Mouse (Mus musculus) Patski (cell line): ENCODE data around the gene Samhd1. TPM values are rescaled to one million over a fixed set of nuclear protein-coding genes. Genes with fewer than 3 reads are reported as not detected.

Experiments
- ATAC-seq: fragments of 100-300 bp; one replicate; pipeline ENCODE4 v1.8.0; 2021
- CTCF ChIA-PET: fragments of 350-600 bp; sonication (Branson Sonifier 250); formaldehyde crosslinking; loops from one replicate; lab custom pipeline; 2022; ENCODE audit warnings: inconsistent platforms; lab: Charles Lee
- POLR2A ChIA-PET: fragments of 350-600 bp; sonication (Branson Sonifier 250); formaldehyde crosslinking; loops from one replicate; lab custom pipeline; 2022; ENCODE audit warnings: antibody characterized with exemption, inconsistent platforms; lab: Charles Lee
- DNase-seq: peaks from one replicate; pipeline ENCODE4 v3.0.0-alpha.2; 2011; ENCODE audit warnings: low read depth, low spot score
- H3K27me3 ChIP-seq: fragments of 371-371 bp; one replicate; pipeline ENCODE4 v1.5.1; 2021
- CTCF ChIP-seq: fragments of 100-300 bp; IDR thresholded peaks from one replicate; pipeline ENCODE4 v1.5.1; 2021
- in situ Hi-C: fragments of 300-500 bp; cut with MboI; formaldehyde crosslinking; loops from 3 replicates; pipeline ENCODE4 v1.11.1; 2018; ENCODE audit warnings: low pct_unique_long_range_greater_than_20kb, mixed read lengths
- polyA plus RNA-seq: library from polyadenylated mRNA; unstranded; gene quantifications from one replicate; pipeline ENCODE4 v1.2.3, GENCODE M21; 2021

Samhd1 gene
- polyA plus RNA-seq, 1 experiment from 2014 or later, result 64.5 TPM

GRCm38 (mm10) chr2:157129601-157130164 lies 5.4 kb downstream of the Samhd1 start:
- TF ChIP-seq CTCF, result no peak
- in situ Hi-C loops, result no loop called here
- no peaks in the 10 kb centered on the region for H3K27me3 ChIP-seq
- ATAC-seq, result no peak
- no peak for DNase-seq
- ChIA-PET CTCF (interaction anchor here (1.6 kb wide), 1 partner anchor 12 kb away, joined by 3 read pairs; no protein-coding TSS in a partner anchor), POLR2A (no interaction called here)

GRCm38 (mm10) chr2:157129096-157129495 lies 6.0 kb downstream of the Samhd1 start:
- DNase-seq, result no peak
- in situ Hi-C loops, result no loop called here
- ATAC-seq, result no peak
- no peaks in the 10 kb centered on the region for H3K27me3 ChIP-seq
- CTCF ChIA-PET, result no interaction called here
- POLR2A ChIA-PET, result no interaction called here
- TF ChIP-seq CTCF, result no peak

GRCm38 (mm10) chr2:157128072-157128471 lies 7.0 kb downstream of the Samhd1 start:
- CTCF ChIA-PET, result interaction anchor here (1.3 to 3.2 kb wide), 2 partner anchors 11 to 225 kb away, joined by 3 to 10 read pairs; no protein-coding TSS in a partner anchor
- POLR2A ChIA-PET, result no interaction called here
- in situ Hi-C loops, result no loop called here
- ATAC-seq (no peak), DNase-seq (no peak)
- H3K27me3 ChIP-seq, result no peaks in the 10 kb centered on the region
- TF ChIP-seq CTCF, result peak; percentile 40

GRCm38 (mm10) chr2:157127370-157127769 lies 7.7 kb downstream of the Samhd1 start:
- CTCF ChIA-PET, result interaction anchor here (1.3 to 3.2 kb wide), 2 partner anchors 10 to 224 kb away, joined by 3 to 10 read pairs; no protein-coding TSS in a partner anchor
- no peak for TF ChIP-seq CTCF
- in situ Hi-C loops, result no loop called here
- no peaks in the 10 kb centered on the region for H3K27me3 ChIP-seq
- POLR2A ChIA-PET, result no interaction called here
- ATAC-seq (no peak), DNase-seq (no peak)

- CTCF ChIA-PET, result interaction anchor here (1.7 to 3.2 kb wide), 2 partner anchors 8 to 45 kb away, joined by 3 to 10 read pairs; no protein-coding TSS in a partner anchor
These were observed 9.8 kb downstream of the Samhd1 start for GRCm38 (mm10) chr2:157125246-157125645.

GRCm38 (mm10) chr2:157121766-157122165 lies 13.3 kb downstream of the Samhd1 start:
- ATAC-seq (no peak), DNase-seq (no peak)
- POLR2A ChIA-PET, result no interaction called here
- TF ChIP-seq CTCF, result no peak
- in situ Hi-C loops, result no loop called here
- CTCF ChIA-PET, result no interaction called here
- no peaks in the 10 kb centered on the region for H3K27me3 ChIP-seq

More at GRCm38 (mm10) chr2:157125246-157125645, 9.8 kb downstream of the Samhd1 start:
- no peaks in the 10 kb centered on the region for H3K27me3 ChIP-seq
- no peak for DNase-seq
- ATAC-seq, result no peak
- no peak for TF ChIP-seq CTCF
- in situ Hi-C loops, result no loop called here
- POLR2A ChIA-PET, result no interaction called here

- ATAC-seq, result no peak
- DNase-seq, result no peak
- ChIA-PET POLR2A (no interaction called here), CTCF (interaction anchor here (1.0 to 1.4 kb wide), 2 partner anchors 12 to 215 kb away, joined by 3 read pairs; no protein-coding TSS in a partner anchor)
- TF ChIP-seq CTCF, result no peak
- H3K27me3 ChIP-seq, result no peaks in the 10 kb centered on the region
- in situ Hi-C loops, result no loop called here
These were observed 16.0 kb downstream of the Samhd1 start for GRCm38 (mm10) chr2:157119075-157119474.

GRCm38 (mm10) chr2:157118556-157118955 lies 16.5 kb downstream of the Samhd1 start:
- ATAC-seq (no peak), DNase-seq (no peak)
- TF ChIP-seq CTCF, result no peak
- in situ Hi-C loops, result no loop called here
- POLR2A ChIA-PET, result no interaction called here
- H3K27me3 ChIP-seq, result no peaks in the 10 kb centered on the region
- CTCF ChIA-PET, result interaction anchor here (0.7 to 1.4 kb wide), 3 partner anchors 12 to 215 kb away, joined by 3 read pairs; no protein-coding TSS in a partner anchor

GRCm38 (mm10) chr2:157116964-157117363 lies 18.1 kb downstream of the Samhd1 start:
- H3K27me3 ChIP-seq, result no peaks in the 10 kb centered on the region
- POLR2A ChIA-PET, result no interaction called here
- ATAC-seq (no peak), DNase-seq (no peak)
- TF ChIP-seq CTCF, result peak; percentile 72
- CTCF ChIA-PET, result interaction anchor here (0.6 to 1.7 kb wide), 8 partner anchors 9 to 214 kb away, joined by 3 to 10 read pairs (median 3); no protein-coding TSS in a partner anchor
- in situ Hi-C loops, result no loop called here

GRCm38 (mm10) chr2:157108236-157108635 lies 26.8 kb downstream of the Samhd1 start:
- no peak for ATAC-seq
- CTCF ChIA-PET, result interaction anchor here (1.8 kb wide), 1 partner anchor 9 kb away, joined by 7 read pairs; no protein-coding TSS in a partner anchor
- POLR2A ChIA-PET, result no interaction called here

GRCm38 (mm10) chr2:157104454-157104853 lies 30.6 kb downstream of the Samhd1 start:
- ATAC-seq (no peak), DNase-seq (no peak)
- no peaks in the 10 kb centered on the region for H3K27me3 ChIP-seq
- in situ Hi-C loops, result no loop called here
- ChIA-PET POLR2A (no interaction called here), CTCF (no interaction called here)
- no peak for TF ChIP-seq CTCF

More at GRCm38 (mm10) chr2:157108236-157108635, 26.8 kb downstream of the Samhd1 start:
- no peaks in the 10 kb centered on the region for H3K27me3 ChIP-seq
- in situ Hi-C loops, result no loop called here
- TF ChIP-seq CTCF, result no peak
- DNase-seq, result no peak
